Mouse (Mus musculus) CD4-positive helper T cell, adult 2 months (primary cell): ENCODE data around the gene Btbd11.

ENCODE experiments used
- DNase-seq: peaks from one replicate; pipeline ENCODE4 v3.0.0-alpha.2; 2012; ENCODE audit warnings: low read depth, missing footprints, low spot score

Gene Btbd11

DNA sequence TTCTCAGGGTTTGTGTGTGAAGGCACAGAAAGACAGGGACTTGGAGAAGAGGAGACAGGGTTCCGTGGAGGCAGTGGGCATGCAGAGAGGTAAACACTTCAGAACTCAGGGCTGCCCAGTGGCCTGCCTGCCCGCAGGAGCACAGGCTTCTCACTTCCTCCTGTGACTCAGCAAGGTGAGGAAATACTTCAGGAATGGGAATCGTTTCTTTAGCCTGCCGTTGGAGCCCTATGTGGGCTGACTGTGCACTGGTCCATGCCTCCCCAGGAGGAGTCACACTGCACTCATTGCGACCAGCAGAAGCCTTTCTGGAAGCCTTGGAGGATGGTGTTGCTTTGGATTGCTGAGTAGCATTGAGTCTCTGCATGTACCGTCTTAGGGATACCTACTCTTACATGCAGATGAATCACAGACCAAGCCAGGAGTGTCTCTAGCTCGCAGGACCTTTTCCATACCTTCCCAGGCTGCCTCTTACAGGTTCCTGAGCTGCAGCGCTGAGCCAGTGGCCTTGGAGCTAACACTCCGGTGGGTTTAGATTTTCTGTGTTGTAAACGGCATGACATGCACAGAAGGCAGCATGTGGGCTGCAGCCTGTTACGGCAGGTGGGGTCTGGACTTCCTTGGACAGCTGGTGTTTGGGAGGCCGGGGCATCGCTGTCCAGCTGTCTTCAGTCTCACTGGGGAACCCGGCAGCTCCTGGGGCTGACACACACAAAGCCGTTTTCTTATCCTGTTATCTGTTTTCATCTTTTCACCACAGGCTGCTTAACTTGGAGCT is 34.4 kb downstream of the Btbd11 start:
- no peak for DNase-seq

DNA sequence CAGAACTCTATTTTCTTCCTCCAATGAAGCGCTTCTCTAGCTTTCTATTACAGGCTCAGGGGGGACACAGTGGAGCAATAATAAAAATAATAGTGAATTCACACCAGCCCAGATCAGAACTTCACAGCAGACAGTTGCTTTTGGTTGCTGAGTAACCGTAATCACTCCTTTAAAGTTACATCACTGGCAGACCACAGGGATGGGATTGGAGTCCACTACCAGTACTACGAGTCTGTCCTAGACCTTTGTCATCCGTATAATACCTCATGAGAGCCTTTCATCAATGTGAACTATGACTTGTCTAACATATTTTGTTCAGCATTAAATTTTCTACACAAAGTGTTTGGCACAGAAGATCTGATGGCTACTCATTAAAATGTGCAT is 35.0 kb downstream of the Btbd11 start:
- no peak for DNase-seq

DNA sequence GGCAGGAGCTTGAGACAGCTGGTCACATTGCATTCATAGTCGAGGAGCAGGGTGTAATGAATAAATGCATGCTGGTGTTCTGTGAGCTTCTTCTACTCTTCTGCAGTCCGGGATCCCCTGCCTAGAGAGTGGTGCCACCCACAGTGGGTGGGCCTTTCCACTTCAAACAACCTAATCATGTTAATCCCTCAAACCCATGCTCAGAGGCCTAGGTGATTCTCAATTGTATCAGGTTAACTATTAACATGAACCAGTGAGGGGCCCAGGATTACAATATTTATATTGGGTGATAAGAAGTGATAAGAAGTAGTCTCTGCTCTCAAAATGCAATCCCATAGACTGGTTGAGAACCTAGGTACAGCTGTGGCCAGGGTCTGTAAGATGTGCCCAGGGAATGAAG is 39.1 kb downstream of the Btbd11 start:
- DNase-seq, result no peak

DNA sequence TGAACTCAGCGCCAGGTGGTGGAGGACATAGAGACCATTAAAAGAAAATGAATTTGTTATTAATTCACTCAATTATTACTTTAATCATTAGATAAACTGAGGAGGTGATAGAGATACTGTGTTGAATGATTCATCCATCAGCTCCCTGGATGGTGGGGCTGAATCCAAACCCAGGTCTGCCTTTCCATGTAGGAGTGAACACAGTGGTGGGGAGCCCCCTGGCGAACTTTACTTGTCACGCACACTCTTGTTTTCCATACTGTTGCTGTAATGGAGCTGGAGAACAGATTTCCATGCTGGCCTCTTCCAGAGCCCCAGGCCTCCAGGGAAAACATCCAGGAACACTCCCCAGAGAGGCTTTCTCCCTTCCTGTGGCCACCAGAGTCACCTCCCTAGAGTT is 50.6 kb downstream of the Btbd11 start:
- DNase-seq, result no peak

DNA sequence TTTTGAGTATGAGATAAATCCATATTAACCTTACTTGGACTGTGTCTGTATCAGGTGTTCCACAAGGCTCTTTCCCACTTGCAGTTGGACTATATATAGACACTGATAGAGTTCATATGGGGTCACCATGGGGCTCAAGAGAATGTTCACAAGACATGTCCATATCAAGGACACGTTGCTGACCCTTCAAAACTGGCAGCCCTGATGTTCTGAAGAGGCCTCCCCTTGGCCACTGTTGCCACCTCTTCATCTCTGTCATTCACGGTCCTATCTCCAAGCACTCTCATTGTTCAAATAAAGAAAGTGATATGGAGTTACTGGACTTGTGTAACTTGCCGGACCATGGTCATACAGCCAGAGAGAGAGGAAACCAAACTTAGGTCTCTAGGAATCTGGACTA is 56.8 kb downstream of the Btbd11 start:
- DNase-seq, result no peak

DNA sequence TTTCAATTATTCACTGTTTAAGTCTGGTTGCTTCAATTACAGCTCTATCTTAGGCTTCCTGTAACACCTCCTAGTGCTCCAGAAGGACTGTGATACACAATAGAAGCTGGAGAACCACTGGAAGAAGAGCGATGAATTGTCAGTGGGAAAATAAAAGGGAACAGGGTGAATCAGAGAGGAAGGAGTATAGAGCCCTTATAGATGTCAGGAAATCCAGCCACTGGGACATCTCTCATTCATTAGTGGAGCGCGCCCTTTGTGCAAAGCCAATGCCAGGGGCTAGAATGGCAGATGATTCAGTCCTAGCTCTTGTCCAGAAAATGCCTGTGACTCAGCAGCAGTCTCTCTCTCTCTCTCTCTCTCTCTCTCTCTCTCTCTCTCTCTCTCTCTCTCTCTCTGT is 59.3 kb downstream of the Btbd11 start:
- DNase-seq, result no peak

DNA sequence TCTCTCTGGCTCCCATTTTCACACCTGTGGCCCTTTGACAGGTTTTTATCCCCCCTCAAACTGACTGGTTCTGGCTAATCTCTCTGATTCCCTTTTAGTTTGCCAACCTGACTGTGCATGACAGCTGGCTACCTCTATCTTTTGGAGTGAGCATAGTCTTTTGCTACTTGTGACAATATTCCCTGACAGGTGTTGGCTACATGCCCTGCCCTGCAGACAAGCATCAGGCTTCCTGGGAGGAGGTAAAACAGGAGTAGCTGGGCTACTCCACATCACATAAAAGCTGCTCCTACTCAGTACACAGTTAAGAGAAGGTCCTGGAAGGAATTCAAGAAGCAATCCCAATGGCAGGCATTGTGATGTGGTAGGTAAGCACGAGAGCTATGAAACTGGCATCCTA is 60.1 kb downstream of the Btbd11 start:
- DNase-seq, result no peak

DNA sequence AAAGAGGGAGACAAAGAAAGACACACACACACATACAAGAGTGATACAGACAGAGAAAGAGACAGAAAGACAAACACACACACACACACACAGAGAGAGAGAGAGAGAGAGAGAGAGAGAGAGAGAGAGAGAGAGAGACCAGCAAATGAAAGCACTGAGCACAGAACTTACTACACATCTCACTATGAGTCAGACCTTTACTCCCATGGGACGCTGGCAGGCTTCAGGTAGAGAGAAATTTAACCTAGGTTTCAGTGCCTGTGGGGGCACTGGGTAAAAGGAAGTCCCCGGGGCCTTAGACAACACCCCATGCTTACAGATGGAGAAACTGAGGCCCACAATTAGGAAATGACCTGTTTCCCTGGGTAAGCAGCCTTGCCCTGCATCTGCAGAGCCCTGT is 61.3 kb downstream of the Btbd11 start:
- no peak for DNase-seq

DNA sequence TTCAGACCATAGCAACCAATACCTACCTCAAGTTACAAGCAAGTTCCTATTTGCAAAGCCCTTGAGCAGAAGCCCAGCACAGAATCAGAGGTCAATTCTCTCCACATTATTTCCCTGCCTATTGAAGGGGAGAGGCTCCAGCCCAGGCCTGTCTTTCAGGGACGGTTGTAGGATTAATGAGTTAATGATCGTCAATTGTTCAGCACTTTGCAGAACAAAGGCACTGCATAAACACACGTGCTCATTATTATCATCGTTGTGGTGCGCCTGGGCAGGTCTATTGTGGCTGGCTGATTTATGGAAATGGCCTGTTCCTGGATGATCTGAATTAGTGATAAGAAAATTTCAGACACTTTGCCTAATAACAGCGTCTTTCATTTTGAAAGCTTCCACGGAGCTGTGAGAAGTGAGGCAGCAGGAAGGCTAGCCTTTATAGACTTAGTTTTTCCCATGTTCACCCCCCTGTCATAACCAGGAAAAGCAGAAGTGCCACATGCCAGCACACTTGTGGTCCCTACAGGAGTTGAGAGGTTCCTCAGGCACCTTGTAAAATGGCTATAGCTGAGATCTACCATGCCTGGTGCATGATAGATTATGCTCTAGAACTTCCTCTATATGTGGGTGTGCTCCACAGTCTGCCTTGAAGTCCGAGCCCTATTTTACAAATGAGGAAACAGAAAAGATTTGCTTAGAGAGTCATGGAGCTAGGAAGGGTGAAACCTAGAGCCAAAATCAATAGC is 65.2 kb downstream of the Btbd11 start:
- no peak for DNase-seq

DNA sequence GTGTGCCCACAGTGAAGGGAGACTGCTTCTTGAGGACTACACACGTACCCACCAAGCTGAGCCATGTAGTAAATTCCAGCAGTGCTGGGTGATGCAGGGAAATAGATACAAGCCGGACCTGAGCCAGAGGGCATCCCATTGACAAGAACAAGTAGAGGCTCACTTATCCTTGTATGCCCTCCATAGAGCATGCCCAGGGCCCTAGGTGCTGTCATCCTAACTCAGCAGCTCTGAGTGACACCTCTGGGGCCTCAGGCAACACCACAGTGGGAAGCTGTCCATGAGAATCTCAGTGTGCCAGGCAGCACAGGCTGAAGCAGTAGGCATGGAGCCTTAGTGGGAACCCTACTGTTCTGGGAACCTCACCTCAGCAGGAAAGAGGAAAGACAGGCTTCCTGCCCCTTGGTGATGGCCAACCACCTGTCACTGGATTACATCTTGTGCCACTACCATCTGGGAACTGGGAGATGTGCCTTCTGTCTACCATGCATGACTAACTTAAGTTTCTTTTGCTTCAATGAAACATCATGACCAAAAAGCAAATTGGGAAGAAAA is 66.7 kb downstream of the Btbd11 start:
- DNase-seq, result no peak

DNA sequence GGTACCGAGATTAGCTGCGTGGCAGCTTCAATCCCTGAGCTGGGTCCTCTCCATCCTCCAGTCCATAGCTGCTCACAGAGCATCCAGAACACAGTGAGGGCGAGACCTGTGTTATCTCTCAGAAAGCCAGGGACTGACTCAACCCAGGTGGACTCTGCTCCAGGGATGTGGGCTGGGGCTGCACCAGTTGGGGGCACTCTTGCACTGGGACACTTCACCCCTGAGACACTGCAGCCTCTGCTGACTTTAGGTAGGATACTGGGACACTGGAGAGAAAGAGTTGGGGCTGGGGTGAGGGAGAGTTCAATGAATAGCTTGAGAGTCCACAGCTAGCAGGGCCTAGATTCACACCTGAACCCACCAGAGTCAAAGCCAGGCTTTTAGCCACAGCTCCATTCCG is 69.4 kb downstream of the Btbd11 start:
- DNase-seq, result no peak

DNA sequence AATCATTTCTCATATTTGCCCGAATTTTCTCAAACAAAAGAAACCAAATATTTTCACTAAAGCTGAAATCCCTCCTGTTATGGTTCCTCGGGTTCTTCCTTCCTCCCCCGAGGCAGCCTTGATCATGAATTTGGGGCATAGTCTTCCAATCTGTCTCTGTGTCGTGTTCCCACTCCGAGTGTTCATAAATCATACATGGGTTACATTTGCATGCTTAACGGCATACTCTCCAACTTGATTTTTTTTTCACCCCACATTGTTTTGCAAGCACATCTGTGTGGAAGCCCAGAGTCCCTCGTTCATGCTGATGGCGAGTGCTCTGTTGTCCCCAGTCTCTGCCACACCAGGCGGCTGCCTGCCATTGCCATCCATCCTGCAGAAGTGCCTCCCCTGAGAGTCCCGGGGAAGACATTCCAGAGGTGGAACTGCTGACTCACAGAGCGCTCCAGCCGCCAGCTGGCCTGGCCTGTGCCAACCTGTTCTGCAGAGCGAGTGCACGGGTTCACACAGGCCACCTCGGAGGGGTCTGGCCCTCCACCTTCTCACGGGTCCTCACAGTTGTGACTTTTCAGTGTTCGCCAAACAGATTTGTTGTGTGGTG is 72.2 kb downstream of the Btbd11 start:
- no peak for DNase-seq

DNA sequence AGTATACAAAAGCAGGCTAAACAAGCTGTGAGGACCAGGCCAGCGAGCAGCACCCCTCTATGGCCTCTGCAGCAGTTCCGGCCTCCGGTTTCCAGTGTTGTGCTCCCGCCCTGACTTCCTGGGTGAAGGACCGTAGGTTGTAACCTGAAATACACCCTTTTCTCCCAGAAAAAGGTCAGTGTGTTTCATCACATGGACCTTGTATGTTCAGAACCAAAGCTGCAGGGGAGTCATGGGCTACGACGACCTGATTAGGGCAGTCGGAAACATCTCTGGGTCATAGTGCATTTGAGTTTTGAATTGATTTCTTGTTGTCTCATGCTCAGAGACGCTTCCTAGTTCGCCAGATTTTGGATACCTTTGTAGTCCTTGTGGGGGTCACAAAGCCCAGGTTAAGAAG is 74.1 kb downstream of the Btbd11 start:
- DNase-seq, result no peak

DNA sequence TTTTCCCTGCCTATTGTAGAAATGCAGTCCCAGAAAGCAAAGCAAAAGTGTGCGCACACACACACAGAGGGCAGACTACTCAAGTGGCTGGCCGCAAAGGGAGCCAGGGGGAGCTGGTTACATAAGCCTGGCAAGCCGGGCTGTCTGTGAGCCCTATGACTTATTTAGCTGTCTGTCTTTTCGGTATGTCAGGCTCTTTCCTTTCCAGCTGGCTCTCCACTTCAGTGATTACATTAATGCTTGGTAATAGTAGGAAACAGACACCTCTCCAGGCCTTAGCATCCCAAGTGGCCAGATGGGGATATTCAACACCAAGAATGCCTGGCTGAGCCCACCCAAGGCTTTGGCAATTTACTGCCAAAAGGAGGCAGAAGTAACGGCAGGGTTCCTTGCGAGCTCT is 77.5 kb downstream of the Btbd11 start:
- no peak for DNase-seq

DNA sequence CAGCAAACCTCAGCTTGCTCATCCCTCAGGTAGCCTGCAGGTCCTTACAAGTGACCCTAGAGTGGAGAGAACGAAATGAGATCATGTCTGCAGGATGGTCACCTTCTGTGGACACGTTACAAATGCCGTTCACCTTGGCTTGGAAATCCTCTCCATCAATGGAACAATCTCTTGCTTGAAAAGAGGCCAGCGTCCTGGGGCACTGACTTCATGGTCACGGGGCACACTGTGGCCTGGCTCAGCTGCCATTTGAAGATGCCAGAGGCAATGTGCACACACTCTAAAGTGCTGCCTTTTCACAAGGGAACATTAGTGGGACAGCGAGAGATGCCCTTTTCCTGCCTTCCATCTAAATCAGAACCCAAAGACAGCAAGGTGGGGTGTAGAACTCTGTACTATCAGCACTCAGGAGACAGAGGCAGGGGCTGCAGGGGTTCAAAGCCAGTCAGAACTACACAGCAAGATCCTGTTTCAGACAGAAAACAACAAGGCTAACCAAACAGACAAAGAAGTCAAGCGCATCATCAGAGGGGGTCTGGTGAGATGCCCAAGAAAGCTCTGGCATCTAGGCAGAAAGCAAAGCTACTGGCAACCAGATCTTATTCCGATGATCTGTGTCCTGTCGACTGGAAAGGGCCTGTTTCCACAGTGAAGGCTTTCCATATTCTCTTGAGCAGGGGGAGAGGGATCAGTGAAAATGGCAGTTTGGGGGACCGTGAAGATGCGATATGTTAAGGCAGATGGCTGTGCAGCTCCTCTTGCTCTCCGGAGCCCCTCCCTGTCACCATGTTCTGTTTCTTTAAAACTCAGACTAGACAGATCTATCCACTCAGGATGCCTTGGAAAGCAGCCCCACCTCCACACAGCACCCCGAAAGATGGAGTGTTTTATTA is 79.1 kb downstream of the Btbd11 start:
- DNase-seq, result no peak

DNA sequence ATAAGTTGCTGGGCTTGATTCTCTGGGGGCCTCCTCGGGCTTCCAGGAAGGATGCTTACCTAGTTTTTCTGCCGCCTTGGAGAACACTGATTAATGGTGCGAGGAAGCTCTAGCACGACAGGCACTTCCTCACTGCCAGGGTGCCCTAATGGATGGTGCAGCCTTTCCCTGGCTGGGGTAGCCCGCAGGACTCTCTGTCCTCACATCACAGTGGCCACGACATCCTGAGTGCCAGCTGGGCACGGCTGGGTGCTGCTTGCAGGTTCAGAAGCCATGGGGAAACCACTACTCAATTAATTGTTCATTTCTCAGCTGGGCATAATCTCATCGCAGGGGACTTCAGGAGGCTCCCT is 79.8 kb downstream of the Btbd11 start:
- no peak for DNase-seq

DNA sequence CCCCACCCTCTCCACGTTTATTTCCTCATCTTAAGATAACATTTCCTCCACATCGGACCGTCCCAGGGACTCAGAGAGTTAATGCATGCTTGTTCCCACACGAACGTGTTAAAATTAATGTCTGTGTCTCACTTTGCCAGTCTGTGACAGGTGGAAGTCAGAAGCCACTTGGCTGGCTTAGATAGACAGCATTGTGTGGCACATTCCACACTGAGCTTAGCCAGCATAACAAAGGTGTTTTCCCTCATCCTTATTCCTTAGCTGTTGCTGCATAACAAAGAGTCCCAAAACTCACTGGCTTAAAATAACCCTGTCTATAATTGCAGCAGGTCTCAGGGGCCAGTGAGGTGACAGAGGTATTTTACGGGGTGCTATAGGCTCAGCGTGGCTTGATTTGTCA is 80.8 kb downstream of the Btbd11 start:
- DNase-seq, result no peak

DNA sequence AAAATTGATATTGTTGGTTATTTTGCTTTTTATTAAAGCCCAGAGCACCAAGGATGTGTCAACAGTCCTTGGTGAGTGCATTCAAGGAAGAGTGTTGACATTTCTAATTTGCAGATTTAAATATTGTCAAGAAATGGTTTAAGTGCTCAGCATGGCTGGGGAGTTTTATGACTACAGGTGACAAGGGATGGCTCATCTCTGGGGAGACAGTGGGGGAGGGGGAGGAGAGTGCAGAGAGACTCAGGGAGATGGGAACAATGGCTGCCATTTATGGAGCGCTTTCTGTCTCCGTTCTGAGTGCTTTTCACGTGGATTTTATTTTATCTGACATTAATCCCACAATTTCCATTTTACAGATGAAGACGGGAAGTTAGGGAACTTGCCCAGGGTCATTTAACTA is 81.9 kb downstream of the Btbd11 start:
- DNase-seq, result no peak

DNA sequence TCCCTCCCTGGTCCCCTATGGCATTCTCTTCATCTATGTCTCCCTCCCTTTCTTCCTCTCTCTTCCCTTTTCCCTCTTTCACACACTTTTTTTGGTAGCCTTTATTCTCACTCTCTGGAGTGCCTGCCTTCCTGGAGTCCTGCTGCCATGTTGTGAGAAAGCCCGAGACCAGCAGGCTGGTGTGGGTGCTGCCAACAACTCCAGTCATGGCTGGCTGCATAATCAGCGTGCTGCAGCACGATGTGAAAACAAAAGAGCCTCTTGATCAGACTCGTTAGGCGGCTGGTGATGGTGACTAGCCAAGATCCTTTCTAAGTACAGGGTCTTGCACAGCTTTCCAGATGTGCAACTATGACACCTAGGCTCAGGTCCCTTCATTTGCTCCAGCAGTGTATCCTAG is 82.7 kb downstream of the Btbd11 start:
- DNase-seq, result no peak

DNA sequence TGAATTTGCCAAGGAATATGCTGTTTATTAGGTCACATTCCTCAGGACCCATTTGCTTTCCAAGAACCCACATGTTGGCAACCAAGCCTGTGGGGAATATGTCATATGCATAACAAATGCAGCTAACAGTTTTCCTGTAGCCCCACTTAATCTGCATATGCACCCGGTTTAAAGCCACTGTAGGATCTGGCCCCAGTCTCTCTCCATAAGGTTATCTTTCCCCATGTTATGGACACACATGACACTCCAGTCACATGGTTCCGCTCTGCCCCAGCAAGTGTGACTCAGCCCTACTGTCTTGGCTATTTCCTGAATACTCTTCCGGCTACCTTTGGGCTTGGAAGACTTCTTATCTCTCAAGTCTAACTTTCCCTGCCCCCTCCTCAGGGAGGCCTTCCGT is 86.7 kb downstream of the Btbd11 start:
- no peak for DNase-seq

DNA sequence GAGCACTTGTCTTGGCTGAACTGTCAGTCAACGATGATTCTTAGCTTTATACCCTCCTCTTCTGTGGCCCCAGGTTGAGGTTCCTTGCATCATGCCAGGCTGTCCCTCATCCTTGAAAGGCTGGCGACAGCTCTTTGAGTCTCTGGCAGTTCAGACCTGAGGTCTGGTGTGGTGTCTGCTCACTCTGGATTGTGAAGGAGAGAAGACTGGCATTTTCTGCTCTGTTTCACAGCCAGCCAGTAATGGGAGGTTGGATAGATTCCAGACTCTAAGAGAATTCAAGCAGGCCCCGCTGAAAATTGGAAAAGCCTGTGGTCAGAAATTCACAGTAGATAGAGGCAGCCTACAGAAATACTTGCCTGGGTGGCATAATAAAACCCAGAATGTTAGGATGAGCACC is 87.3 kb downstream of the Btbd11 start:
- DNase-seq, result no peak
